Mouse (Mus musculus) liver, embryonic 14.5 days (tissue): ENCODE results near the gene 4931406P16Rik.

Experiments used
- CTCF ChIP-seq: IDR thresholded peaks from 2 replicates; pipeline ENCODE4 v1.5.1; 2016; ENCODE audit warnings: antibody characterized with exemption, low read depth, control low read depth
- EP300 ChIP-seq: IDR thresholded peaks from 2 replicates; pipeline ENCODE4 v1.6.1; 2016; ENCODE audit warnings: antibody characterized with exemption, low read depth

- no peak for TF ChIP-seq CTCF
- TF ChIP-seq EP300 = no peak
Observed at GRCm38 (mm10) chr7:34308586-34308985, 4.8 kb downstream of the 4931406P16Rik start.
